Comparison of ENCODE assay signal across 8 mouse cellular contexts in genomic region chr4:101263968-101264740, GRCm38 (mm10). TPM values are rescaled to one million over a fixed set of nuclear protein-coding genes. Genes with fewer than 3 reads are reported as not detected.
DNase-seq lines count a peak whose midpoint lies in the region; ATAC-seq lines count a peak whose summit lies in the region.

No protein-coding gene starts in this region.

- H3K4me3 ChIP-seq in lung, embryonic 16.5 days (ENCODE audit: low read length), result peak overlapping the region; percentile 97
- peak overlapping the region; percentile 90 for H3K4me3 ChIP-seq in forebrain, embryonic 13.5 days
- peak overlapping the region; percentile 93 for H3K4me3 ChIP-seq in neural tube, embryonic 13.5 days

- H3K9ac ChIP-seq in lung, embryonic 16.5 days (ENCODE audit: low read length), result peak overlapping the region; percentile 99
- H3K9ac ChIP-seq in forebrain, embryonic 13.5 days, result peak overlapping the region; percentile 90
- peak overlapping the region; percentile 93 for H3K9ac ChIP-seq in neural tube, embryonic 13.5 days

- H3K9me3 ChIP-seq in lung, embryonic 16.5 days (ENCODE audit: control insufficient read depth, low read length), result no peaks in the 10 kb centered on the region
- H3K9me3 ChIP-seq in forebrain, embryonic 13.5 days (replicated peaks), result no peaks in the 10 kb centered on the region
- H3K9me3 ChIP-seq in neural tube, embryonic 13.5 days, result no peaks in the 10 kb centered on the region

- no peaks in the 10 kb centered on the region for H3K36me3 ChIP-seq in lung, embryonic 16.5 days (ENCODE audit: control insufficient read depth, insufficient read depth, low read length)
- H3K36me3 ChIP-seq in forebrain, embryonic 13.5 days (ENCODE audit: poor library complexity, severe bottlenecking), result no peaks in the 10 kb centered on the region
- no peaks in the 10 kb centered on the region for H3K36me3 ChIP-seq in neural tube, embryonic 13.5 days

- no peak for DNase-seq in cerebellum, postnatal 25 days
- no peak for DNase-seq in lung, postnatal 36 days
- DNase-seq in liver, result peak; percentile 42
- no peak for DNase-seq in urinary bladder, postnatal 4 days (ENCODE audit: low spot score in 2 of 2)

- peak; percentile 47 for ATAC-seq in cerebellum, adult (ENCODE audit: insufficient number of reproducible peaks, low FRiP score, low TSS enrichment)
- peak; percentile 20 for ATAC-seq in lung, embryonic 16.5 days (ENCODE audit: low read depth)
- ATAC-seq in forebrain, embryonic 13.5 days, result peak; percentile 57
- ATAC-seq in neural tube, embryonic 13.5 days (ENCODE audit: low read depth), result peak; percentile 66

- peak overlapping the region; percentile 88 for H3K4me2 ChIP-seq in lung, embryonic 16.5 days (ENCODE audit: low read depth, low read length)
- peak overlapping the region; percentile 73 for H3K4me2 ChIP-seq in forebrain, embryonic 13.5 days
- H3K4me2 ChIP-seq in neural tube, embryonic 13.5 days, result peak overlapping the region; percentile 72

- 8% methylated on average over 26 of the region's 26 CpGs for WGBS in lung, embryonic 16.5 days
- 8% methylated on average over 26 of the region's 26 CpGs for WGBS in forebrain, embryonic 13.5 days
- 7% methylated on average over 26 of the region's 26 CpGs for WGBS in neural tube, embryonic 13.5 days

- H3K27me3 ChIP-seq in lung, embryonic 16.5 days (ENCODE audit: control insufficient read depth, insufficient read depth, low read depth, low read length), result no peaks in the 10 kb centered on the region
- peaks cover 3% of the 10 kb centered on the region; the same call in 1 of the 2 replicates for H3K27me3 ChIP-seq in forebrain, embryonic 13.5 days
- H3K27me3 ChIP-seq in neural tube, embryonic 13.5 days, result peaks cover 6% of the 10 kb centered on the region; the same call in 1 of the 2 replicates

- peak overlapping the region; percentile 93 for H3K27ac ChIP-seq in lung, embryonic 16.5 days (ENCODE audit: low read length)
- H3K27ac ChIP-seq in forebrain, embryonic 13.5 days, result no peak overlapping the region
- peak overlapping the region; percentile 79; the same call in 1 of the 2 replicates for H3K27ac ChIP-seq in neural tube, embryonic 13.5 days (replicated peaks)

- H3K4me1 ChIP-seq in lung, embryonic 16.5 days (replicated peaks; ENCODE audit: control insufficient read depth, insufficient read depth, low read length), result peaks cover 6% of the 10 kb centered on the region; the same call in 1 of the 2 replicates
- peaks cover 4% of the 10 kb centered on the region; the same call in 1 of the 2 replicates for H3K4me1 ChIP-seq in forebrain, embryonic 13.5 days
- H3K4me1 ChIP-seq in neural tube, embryonic 13.5 days (replicated peaks), result peaks cover 9% of the 10 kb centered on the region

RNA-seq across cellular contexts. Expression of gene Jak1, which starts 0.9 kb away (rescaled TPM):
- 76.9 and 81.7 TPM in 2 replicates for polyA plus RNA-seq in lung, embryonic 16.5 days (2015; fragmentation: Nextera tagmentation; extraction: Ambion mirVana)
- 33.5 and 37.5 TPM in 2 replicates for polyA plus RNA-seq in forebrain, embryonic 13.5 days (2015; fragmentation: Nextera tagmentation; extraction: Ambion mirVana)
- 68.7 and 74.6 TPM in 2 replicates for polyA plus RNA-seq in neural tube, embryonic 13.5 days (2015; fragmentation: Nextera tagmentation; extraction: Ambion mirVana)
